8 mouse cellular contexts compared by ENCODE assay signal in genomic region chr3:99233393-99234318, GRCm38 (mm10). TPM values are rescaled to one million over a fixed set of nuclear protein-coding genes. Genes with fewer than 3 reads are reported as not detected.
DNase-seq lines count a peak whose midpoint lies in the region; ATAC-seq and TF ChIP-seq lines count a peak whose summit lies in the region.

No protein-coding gene starts in this region.

- 8% methylated on average over 20 of the region's 20 CpGs for WGBS in large intestine, adult 2 months

- peak in 1 of 2 experiments; percentile 49 for DNase-seq in left cerebral cortex, adult 2 months (ENCODE audit: extremely low spot score in 1 of 2, low spot score in 2 of 2)
- no peak for DNase-seq in left cerebral cortex, postnatal 10 days (ENCODE audit: extremely low spot score in 1 of 2, low spot score in 2 of 2)
- DNase-seq in adrenal gland, adult 8-10 months: peak; percentile 25
- peak; percentile 72 for DNase-seq in embryo, embryonic 9.5 days (ENCODE audit: extremely low spot score)
- peak; percentile 47 to 67 for DNase-seq in heart, postnatal 36 days
- DNase-seq in large intestine, adult 2 months (ENCODE audit: low read depth, low spot score): peak; percentile 29
- peak; percentile 55 for DNase-seq in thymus, postnatal 14 days

- no peak overlapping the region for H3K27ac ChIP-seq in left cerebral cortex, adult 2 months

- peak; percentile 78 for ATAC-seq in megakaryocyte-erythroid progenitor cell, adult 5-6 weeks (replicated peaks; ENCODE audit: low FRiP score, low TSS enrichment, poor library complexity, severe bottlenecking)

- H3K4me3 ChIP-seq in left cerebral cortex, adult 2 months: no peak overlapping the region

- peak; percentile 76 for TF ChIP-seq CTCF in left cerebral cortex, adult 2 months (IDR thresholded peaks at IDR 0.05)

- intact Hi-C loops in left cerebral cortex, adult 2 months (cut with DNase I): loop anchor here (1.0 to 5.0 kb wide), 2 partner anchors 316 to 706 kb away; no protein-coding TSS in a partner anchor
- intact Hi-C loops in left cerebral cortex, postnatal 10 days (cut with DNase I): loop anchor here (2.0 kb wide), 1 partner anchor 705 kb away; no protein-coding TSS in a partner anchor
- intact Hi-C loops in heart, postnatal 36 days (cut with DNase I): loop anchor here (2.0 kb wide), 1 partner anchor 705 kb away; no protein-coding TSS in a partner anchor

RNA-seq across cellular contexts. Expression of gene Tbx15, which starts 6.5 kb away (rescaled TPM):
- 1 to 10 TPM in 1 of 2 experiments, under 1 TPM in 1; 0.87 to 1.1 TPM for total RNA-seq in left cerebral cortex, adult 2 months (2021)
- total RNA-seq in left cerebral cortex, postnatal 10 days (2021): 1 to 10 TPM; 1.3 to 1.6 TPM
- 1 to 10 TPM in 1 of 4 experiments, under 1 TPM in 3; 0.35 to 1.4 (median 0.45) TPM for total RNA-seq in adrenal gland, adult 8-10 months (2022)
- under 1 TPM; 0.41 to 0.53 TPM for total RNA-seq in heart, postnatal 36 days (2021)
- polyA plus RNA-seq in large intestine, adult 2 months (2012; rRNA removed): not detected in 2 replicates
- total RNA-seq in megakaryocyte-erythroid progenitor cell, adult 5-6 weeks (2014; fragmentation: Nextera tagmentation): not detected in 2 replicates
- total RNA-seq in megakaryocyte-erythroid progenitor cell, adult 5-6 weeks (2017): not detected in 2 replicates

Comparison
In these comparisons a context has a peak if more than half of its experiments do, and no peak if none do; other contexts are left out.
1. DNase-seq: peak in adrenal gland, adult 8-10 months (single experiment), embryo, embryonic 9.5 days (single experiment), heart, postnatal 36 days (2 of 2), large intestine, adult 2 months (single experiment) and thymus, postnatal 14 days (single experiment); none in left cerebral cortex, postnatal 10 days (0 of 2).